Mouse (Mus musculus): ENCODE data around the gene Dnajc8. TPM values are rescaled to one million over a fixed set of nuclear protein-coding genes. Genes with fewer than 3 reads are reported as not detected.

Dnajc8 gene
- total and polyA plus RNA-seq, 3 experiments = 110 to 246 TPM; not detected in 1

- TF ChIP-seq GABPA (IDR thresholded peaks at IDR 0.05; ENCODE audit: low read depth, low read length) (no peak), GATA1 (IDR thresholded peaks at IDR 0.05; ENCODE audit: low read depth, low read length) (no peak), ZNF384 (IDR thresholded peaks at IDR 0.05; ENCODE audit: low read depth, low read length) (no peak), TAL1 (IDR thresholded peaks at IDR 0.05; ENCODE audit: low read length) (no peak), CHD2 (IDR thresholded peaks at IDR 0.05; ENCODE audit: low read length) (no peak)
These were observed 11.0 kb upstream of the Dnajc8 start (continued) for GRCm38 (mm10) chr4:132524321-132524741.

GRCm38 (mm10) chr4:132524808-132525207 lies 10.5 kb upstream of the Dnajc8 start:
- Histone ChIP-seq H3K9ac (ENCODE audit: control insufficient read depth, low read depth, low read length, poor library complexity, severe bottlenecking) (no peak overlapping the region), H3K4me1 (ENCODE audit: control insufficient read depth in 1 of 2, insufficient read depth in 2 of 2, low read length in 2 of 2) (peaks cover 17 to 31% of the 10 kb centered on the region in 2 experiments), H3K4me3 (ENCODE audit: control insufficient read depth in 1 of 2, insufficient read depth in 1 of 2, low read depth in 2 of 2, low read length in 2 of 2) (no peak overlapping the region), H3K79me2 (ENCODE audit: control insufficient read depth, insufficient read depth, low read length, poor library complexity) (no peaks in the 10 kb centered on the region), H3K36me3 (ENCODE audit: control insufficient read depth in 1 of 2, insufficient read depth in 2 of 2, low read length in 2 of 2) (peaks cover 0 to 20% of the 10 kb centered on the region in 2 experiments; a peak in 2 of 4 replicates), H3K27me3 (ENCODE audit: control insufficient read depth in 1 of 2, insufficient read depth in 2 of 2, low read length in 2 of 2) (no peaks in the 10 kb centered on the region), H3K27ac (ENCODE audit: control insufficient read depth, low read depth, low read length) (no peak overlapping the region), H3K9me3 (replicated peaks; ENCODE audit: insufficient read depth, low read length) (no peaks in the 10 kb centered on the region)
- TF ChIP-seq NRF1 (IDR thresholded peaks at IDR 0.05; ENCODE audit: insufficient read depth, low read depth, low read length, poor library complexity, severe bottlenecking) (peak; percentile 41; the same call in 1 of the 2 replicates), ZC3H11A (IDR thresholded peaks at IDR 0.05; ENCODE audit: low read depth, low read length) (no peak), SIN3A (IDR thresholded peaks at IDR 0.05; ENCODE audit: low read length) (0 out of 2 replicates have a peak, but pooled peaks have one; percentile 17)
- DNase-seq (ENCODE audit: low read depth, low spot score) = peak; percentile 65

GRCm38 (mm10) chr4:132526678-132527077 lies 8.7 kb upstream of the Dnajc8 start:
- H3K9ac ChIP-seq (ENCODE audit: control insufficient read depth, low read depth, low read length, poor library complexity, severe bottlenecking) = no peak overlapping the region
- H3K27me3 ChIP-seq (ENCODE audit: control insufficient read depth in 1 of 2, insufficient read depth in 2 of 2, low read length in 2 of 2) = no peaks in the 10 kb centered on the region
- H3K27ac ChIP-seq (ENCODE audit: control insufficient read depth, low read depth, low read length) = no peak overlapping the region
- peaks cover 7% of the 10 kb centered on the region; the same call in 1 of the 2 replicates for H3K79me2 ChIP-seq (ENCODE audit: control insufficient read depth, insufficient read depth, low read length, poor library complexity)
- H3K36me3 ChIP-seq (ENCODE audit: control insufficient read depth in 1 of 2, insufficient read depth in 2 of 2, low read length in 2 of 2) = peaks cover 0 to 37% of the 10 kb centered on the region in 2 experiments; a peak in 2 of 4 replicates
- H3K4me1 ChIP-seq (ENCODE audit: control insufficient read depth in 1 of 2, insufficient read depth in 2 of 2, low read length in 2 of 2) = peaks cover 16 to 49% of the 10 kb centered on the region in 2 experiments
- DNase-seq (ENCODE audit: low read depth, low spot score) = peak; percentile 81
- H3K9me3 ChIP-seq (replicated peaks; ENCODE audit: insufficient read depth, low read length) = no peaks in the 10 kb centered on the region
- TF ChIP-seq SMC3 (IDR thresholded peaks at IDR 0.05; ENCODE audit: low read depth, low read length) (peak; percentile 43), ZKSCAN1 (IDR thresholded peaks at IDR 0.05; ENCODE audit: low read depth, low read length) (no peak), CTCF (IDR thresholded peaks at IDR 0.05 in 2 of 3, conservative IDR thresholded peaks at IDR 0.05 in 1 of 3; ENCODE audit: control insufficient read depth in 1 of 3, insufficient read depth in 1 of 3, low read depth in 2 of 3, low read length in 3 of 3, poor library complexity in 1 of 3, severe bottlenecking in 1 of 3) (peak; percentile 48 to 81 (median 69)), SIN3A (IDR thresholded peaks at IDR 0.05; ENCODE audit: low read length) (0 out of 2 replicates have a peak, but pooled peaks have one; percentile 28), JUND (IDR thresholded peaks at IDR 0.05; ENCODE audit: low read depth, low read length) (no peak), BHLHE40 (IDR thresholded peaks at IDR 0.05; ENCODE audit: borderline replicate concordance, low read depth, low read length) (no peak), RAD21 (IDR thresholded peaks at IDR 0.05; ENCODE audit: low read depth, low read length) (peak; percentile 34)
- no peak overlapping the region for H3K4me3 ChIP-seq (ENCODE audit: control insufficient read depth in 1 of 2, insufficient read depth in 1 of 2, low read depth in 2 of 2, low read length in 2 of 2)
